Mouse (Mus musculus) embryonic facial prominence, embryonic 10.5 days (tissue): ENCODE measurements around the gene Capza1. TPM values are rescaled to one million over a fixed set of nuclear protein-coding genes. Genes with fewer than 3 reads are reported as not detected.
A peak's percentile ranks its signal among the peaks of the same experiment; 100 is the strongest.
"Not testable (repeated sequence)": the region's sequence is repeated elsewhere in the genome, so short reads cannot be mapped to it uniquely, and the experiment has no call there.

Experiments
- DNase-seq: peaks from one replicate; pipeline ENCODE4 v3.0.0-alpha.2; 2017; ENCODE audit warnings: low spot score
- H3K27ac ChIP-seq: fragments of 300-500 bp; sonication (generic); replicated peaks from 2 replicates; pipeline ENCODE4 v1.5.1; 2016; ENCODE audit warnings: mild to moderate bottlenecking
- H3K27me3 ChIP-seq: fragments of 300-500 bp; sonication (generic); replicated peaks from 2 replicates; pipeline ENCODE4 v1.6.1; 2016; ENCODE audit warnings: low read depth, mild to moderate bottlenecking; ENCODE audit not compliant: poor library complexity, severe bottlenecking
- H3K36me3 ChIP-seq: fragments of 300-500 bp; sonication (generic); replicated peaks from 2 replicates; pipeline ENCODE4 v1.6.1; 2016; ENCODE audit warnings: mild to moderate bottlenecking, moderate library complexity
- H3K4me1 ChIP-seq: fragments of 300-500 bp; sonication (generic); 2 replicates; pipeline ENCODE4 v1.6.1; 2016
- H3K4me3 ChIP-seq: fragments of 300-500 bp; sonication (generic); 2 replicates; pipeline ENCODE4 v1.5.1; 2016; ENCODE audit warnings: mild to moderate bottlenecking, moderate library complexity
- H3K9me3 ChIP-seq: fragments of 300-500 bp; sonication (generic); 2 replicates; pipeline ENCODE4 v1.6.1; 2016; ENCODE audit warnings: mild to moderate bottlenecking
- WGBS: fragments of 180-500 bp; shearing (Covaris S2); methylation state at CpG from one replicate; pipeline ENCODE4 v1.1.7; 2016; 5-methylcytosine and 5-hydroxymethylcytosine counted together
- polyA plus RNA-seq: library from polyadenylated mRNA; unstranded; fragments of >200 nt; fragmentation: Nextera tagmentation; extraction: Ambion mirVana; gene quantifications from 2 replicates; pipeline ENCODE4 v1.2.1, GENCODE M21; 2016

Gene Capza1
- polyA plus RNA-seq = 191 and 198 TPM in 2 replicates

DNA sequence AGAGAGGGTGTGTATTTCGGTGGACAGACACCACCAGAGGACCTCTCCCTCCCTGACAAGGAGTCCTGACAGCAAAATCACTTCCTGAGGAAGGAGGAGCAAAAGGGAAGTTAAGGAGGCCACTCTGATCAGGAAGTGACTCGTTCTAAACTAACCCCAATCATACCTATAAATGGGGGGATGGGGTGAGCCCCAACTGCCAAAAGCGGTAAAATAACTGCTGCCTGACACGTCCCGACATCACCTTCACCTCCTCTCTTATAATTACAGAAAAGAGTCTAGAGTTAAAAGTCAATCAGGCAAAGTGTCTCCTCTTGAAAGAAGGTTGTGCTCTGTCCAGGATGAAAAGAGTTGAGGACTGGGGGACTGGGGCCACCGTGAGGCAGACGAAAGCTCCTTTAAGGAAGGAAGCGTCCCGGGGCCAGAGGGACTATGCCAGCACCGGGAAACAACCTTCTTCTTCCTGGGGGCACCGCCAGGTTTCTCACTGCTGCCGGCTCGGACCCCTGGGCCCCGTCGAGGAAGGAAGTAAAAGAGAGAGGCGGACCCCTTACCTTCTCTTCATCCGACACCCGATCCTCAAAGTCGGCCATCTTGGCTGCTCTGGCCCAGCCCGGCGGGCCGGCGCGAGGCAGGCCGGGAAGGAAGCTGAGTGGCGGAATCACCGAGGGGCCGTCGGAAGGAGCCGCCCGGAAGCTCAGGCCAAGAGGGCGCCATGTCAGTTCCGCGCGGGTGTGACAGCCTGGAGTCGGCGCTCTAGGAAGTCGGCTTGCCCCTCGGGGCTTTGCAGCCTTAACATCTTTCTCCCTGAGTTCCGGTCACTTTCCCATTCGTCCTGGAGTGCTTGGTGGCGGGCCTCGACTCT lies at the start of gene Capza1, which contains the start of gene St7l:
Capza1 (minus strand) TSS at position 720 of the 865 bp plus-strand sequence.
St7l (plus strand) TSS at position 220 of the 865 bp plus-strand sequence.
- Histone ChIP-seq H3K4me3 (peak within 1 kb of the TSS; percentile 98), H3K9me3 (no peaks in the 10 kb centered on the region), H3K36me3 (peaks cover 15% of the 10 kb centered on the region), H3K27me3 (no peaks in the 10 kb centered on the region), H3K27ac (peak within 1 kb of the TSS; percentile 97), H3K4me1 (peaks cover 34% of the 10 kb centered on the region)
- under 1% methylated on average over 43 of the region's 43 CpGs for WGBS
- DNase-seq = peak; percentile 93

- Histone ChIP-seq H3K27ac (no peak overlapping the region), H3K4me3 (no peak overlapping the region), H3K36me3 (peaks cover 44% of the 10 kb centered on the region), H3K4me1 (no peaks in the 10 kb centered on the region), H3K9me3 (no peaks in the 10 kb centered on the region), H3K27me3 (no peaks in the 10 kb centered on the region)
- DNase-seq = no peak
- WGBS = 91% methylated on average over 6 of the region's 6 CpGs
These were observed 44.9 kb upstream of the Capza1 start for GRCm38 (mm10) chr3:104909195-104909594.

DNA sequence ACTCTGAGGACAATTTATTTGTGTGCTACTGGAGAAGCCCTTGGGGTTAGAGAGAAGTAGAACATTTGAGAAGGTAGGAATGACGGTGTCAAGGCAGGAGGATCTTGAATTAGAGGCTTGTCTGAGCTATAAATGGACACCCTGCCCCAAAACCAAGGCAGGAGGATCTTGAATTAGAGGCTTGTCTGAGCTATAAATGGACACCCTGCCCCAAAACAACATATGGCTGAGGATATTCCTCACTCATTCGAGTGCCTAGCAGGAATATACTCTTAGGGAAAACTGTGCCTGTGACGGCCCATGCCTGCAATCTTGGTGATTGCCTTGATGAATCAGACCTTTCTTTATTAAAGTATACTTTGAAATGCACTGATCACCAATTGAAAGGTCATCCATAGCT lies 41.7 kb upstream of the Capza1 start:
- no peak for DNase-seq
- WGBS = 83% methylated on average over 3 of the region's 3 CpGs
- no peak overlapping the region for H3K4me3 ChIP-seq
- no peaks in the 10 kb centered on the region for H3K4me1 ChIP-seq
- H3K27ac ChIP-seq = no peak overlapping the region
- no peaks in the 10 kb centered on the region for H3K27me3 ChIP-seq
- no peaks in the 10 kb centered on the region for H3K9me3 ChIP-seq
- peaks cover 42% of the 10 kb centered on the region for H3K36me3 ChIP-seq

DNA sequence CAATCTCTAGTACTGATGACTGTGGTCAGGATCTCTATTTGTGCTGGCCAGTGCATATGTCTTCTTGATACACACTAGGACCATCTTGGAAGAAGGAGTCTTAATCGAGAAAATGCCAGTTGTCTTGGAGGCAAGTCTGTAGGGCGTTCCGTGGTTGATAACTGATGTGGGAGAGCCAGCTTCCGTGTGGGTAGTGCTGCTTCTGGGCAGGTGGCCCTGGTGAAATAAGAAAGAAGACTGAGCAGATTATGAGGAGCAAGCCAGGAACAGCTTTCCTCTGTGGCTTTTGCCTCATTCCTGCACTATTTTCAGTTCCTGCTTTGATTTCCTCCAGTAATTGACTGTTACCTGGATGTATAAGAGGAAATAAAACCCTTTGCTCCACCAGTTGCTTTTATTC lies 41.1 kb upstream of the Capza1 start:
- Histone ChIP-seq H3K27me3 (no peaks in the 10 kb centered on the region), H3K4me1 (no peaks in the 10 kb centered on the region), H3K27ac (no peak overlapping the region), H3K36me3 (peaks cover 39% of the 10 kb centered on the region), H3K4me3 (no peak overlapping the region), H3K9me3 (no peaks in the 10 kb centered on the region)
- 93% methylated on average over 4 of the region's 4 CpGs for WGBS
- DNase-seq = no peak

DNA sequence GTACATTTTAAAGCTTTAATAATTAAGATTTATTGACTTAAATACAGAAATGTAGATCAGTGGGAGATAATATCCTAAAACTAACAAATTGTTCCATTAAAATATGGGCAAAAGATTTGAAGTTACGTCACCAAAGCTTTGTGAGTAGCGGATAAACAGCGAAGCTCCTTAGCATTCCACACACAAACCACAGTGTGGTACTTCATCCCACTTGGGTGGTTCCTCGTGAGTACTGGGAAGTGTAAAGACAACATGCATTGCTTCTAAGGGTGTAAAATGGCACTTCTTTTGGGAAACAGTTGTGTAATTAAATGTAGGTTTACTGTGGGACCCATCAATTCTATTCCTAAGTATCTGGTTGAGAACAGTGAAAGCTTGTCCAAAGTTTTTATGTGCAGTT lies 36.8 kb upstream of the Capza1 start:
- Histone ChIP-seq H3K4me3 (no peak overlapping the region), H3K27ac (no peak overlapping the region), H3K27me3 (no peaks in the 10 kb centered on the region), H3K9me3 (no peaks in the 10 kb centered on the region), H3K4me1 (no peaks in the 10 kb centered on the region), H3K36me3 (peaks cover 67% of the 10 kb centered on the region)
- WGBS = 89% methylated on average over 4 of the region's 4 CpGs
- DNase-seq = no peak

DNA sequence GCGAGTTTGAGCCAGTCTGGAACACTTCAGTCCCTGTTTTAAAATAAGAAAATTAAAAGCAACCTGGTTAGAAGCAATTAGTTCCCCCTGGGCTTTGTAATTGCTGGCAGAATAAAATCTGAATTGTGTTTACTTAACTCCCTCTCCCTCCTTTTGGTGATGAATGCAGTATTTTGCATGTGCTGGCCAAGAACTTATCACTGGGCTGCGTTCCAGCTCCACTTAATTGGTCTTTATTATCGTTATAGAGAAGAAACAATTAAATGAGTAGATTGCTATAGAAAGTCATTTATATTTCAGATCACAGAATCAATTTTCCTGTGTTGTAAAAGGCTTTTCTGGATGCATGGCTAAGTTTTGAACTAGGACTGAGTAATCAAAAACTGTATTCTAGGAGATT lies 31.8 kb upstream of the Capza1 start:
- Histone ChIP-seq H3K27ac (no peak overlapping the region), H3K36me3 (peaks cover 82% of the 10 kb centered on the region), H3K4me1 (no peaks in the 10 kb centered on the region), H3K4me3 (no peak overlapping the region), H3K27me3 (no peaks in the 10 kb centered on the region), H3K9me3 (no peaks in the 10 kb centered on the region)
- DNase-seq = no peak
- WGBS = 86% methylated on average over 3 of the region's 3 CpGs

DNA sequence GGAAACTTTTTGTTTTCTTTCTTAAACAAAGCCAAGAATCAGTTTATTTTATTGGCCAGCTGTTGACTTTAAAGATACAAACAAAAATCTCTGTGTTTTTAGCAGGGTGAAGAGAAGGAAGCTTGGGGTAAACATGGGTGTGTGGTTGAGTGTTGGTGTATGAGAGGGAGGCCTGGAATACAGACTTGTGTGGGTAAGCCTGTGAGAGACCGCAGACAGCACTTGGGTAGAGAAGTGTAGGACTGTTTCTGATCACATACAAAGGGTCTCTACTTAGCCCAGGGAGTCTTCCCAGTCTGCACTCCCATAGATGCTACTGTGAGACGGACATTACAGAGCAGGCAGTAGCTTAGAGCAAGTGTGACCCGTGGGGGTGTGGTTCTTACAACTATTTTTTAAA lies 24.3 kb upstream of the Capza1 start:
- no peak overlapping the region for H3K4me3 ChIP-seq
- 88% methylated on average over 3 of the region's 3 CpGs for WGBS

GRCm38 (mm10) chr3:104869611-104870010 lies 5.3 kb upstream of the Capza1 start:
- Histone ChIP-seq H3K36me3 (peaks cover 61% of the 10 kb centered on the region), H3K4me3 (no peak overlapping the region), H3K9me3 (no peaks in the 10 kb centered on the region), H3K27ac (no peak overlapping the region), H3K27me3 (no peaks in the 10 kb centered on the region), H3K4me1 (peaks cover 12% of the 10 kb centered on the region)
- DNase-seq = no peak

More for the DNA sequence above, 24.3 kb upstream of the Capza1 start:
- DNase-seq = no peak
- Histone ChIP-seq H3K4me1 (no peaks in the 10 kb centered on the region), H3K9me3 (no peaks in the 10 kb centered on the region), H3K36me3 (peaks cover 76% of the 10 kb centered on the region), H3K27me3 (no peaks in the 10 kb centered on the region), H3K27ac (no peak overlapping the region)

- peaks cover 35% of the 10 kb centered on the region for H3K36me3 ChIP-seq
- not testable (repeated sequence) for H3K9me3 ChIP-seq, DNase-seq, H3K27ac ChIP-seq, H3K27me3 ChIP-seq
- peaks cover 28% of the 10 kb centered on the region for H3K4me1 ChIP-seq
- peak overlapping the region; percentile 98; the same call in 1 of the 2 replicates for H3K4me3 ChIP-seq
These were observed 2.4 kb upstream of the Capza1 start for GRCm38 (mm10) chr3:104866674-104867073.

- Histone ChIP-seq H3K27me3 (no peaks in the 10 kb centered on the region), H3K27ac (peak overlapping the region; percentile 97), H3K4me3 (peak overlapping the region; percentile 98), H3K36me3 (peaks cover 22% of the 10 kb centered on the region), H3K9me3 (no peaks in the 10 kb centered on the region), H3K4me1 (peaks cover 34% of the 10 kb centered on the region)
- no peak for DNase-seq
- 2% methylated on average over 12 of the region's 12 CpGs for WGBS
These were observed 1.1 kb upstream of the Capza1 start for GRCm38 (mm10) chr3:104865341-104865788.

GRCm38 (mm10) chr3:104864651-104865340 lies 491 bp upstream of the Capza1 start:
- H3K36me3 ChIP-seq = peaks cover 16% of the 10 kb centered on the region
- peaks cover 34% of the 10 kb centered on the region for H3K4me1 ChIP-seq
- peak overlapping the region; percentile 97 for H3K27ac ChIP-seq
- no peaks in the 10 kb centered on the region for H3K27me3 ChIP-seq
- DNase-seq = peak; percentile 89
- H3K4me3 ChIP-seq = peak overlapping the region; percentile 98
- WGBS = under 1% methylated on average over 48 of the region's 48 CpGs
- H3K9me3 ChIP-seq = no peaks in the 10 kb centered on the region

GRCm38 (mm10) chr3:104858560-104858959 lies 5.7 kb downstream of the Capza1 start:
- H3K36me3 ChIP-seq = peaks cover 40% of the 10 kb centered on the region
- WGBS = 100% methylated on average over 1 of the region's 1 CpGs
- no peaks in the 10 kb centered on the region for H3K27me3 ChIP-seq
- no peak overlapping the region for H3K27ac ChIP-seq
- no peak overlapping the region for H3K4me3 ChIP-seq
- H3K4me1 ChIP-seq = peaks cover 21% of the 10 kb centered on the region
- no peaks in the 10 kb centered on the region for H3K9me3 ChIP-seq
- no peak for DNase-seq
